9 mouse cellular contexts compared by ENCODE assay signal in genomic region chr10:112159882-112160560, GRCm38 (mm10). TPM values are rescaled to one million over a fixed set of nuclear protein-coding genes. Genes with fewer than 3 reads are reported as not detected.
DNase-seq lines count a peak whose midpoint lies in the region; ATAC-seq and TF ChIP-seq lines count a peak whose summit lies in the region.
"Not testable (repeated sequence)": the region's sequence is repeated elsewhere in the genome, so short reads cannot be mapped to it uniquely, and the experiment has no call there.
"Had no signal": no experiment of that assay in that cellular context is flagged by ENCODE, and none has a peak within 500 bp of the region (broad histone marks: within the 10 kb centered on the region; RNA-seq: fewer than 3 reads in every experiment).

Gene Glipr1l3, minus strand, starts transcription at chr10:112160327.

- peak; percentile 85 for TF ChIP-seq CTCF in lung, postnatal 0 days (IDR thresholded peaks at IDR 0.05)

- not testable (repeated sequence) for TF ChIP-seq EP300 in lung, postnatal 0 days (IDR thresholded peaks at IDR 0.05)

- H3K9me3 ChIP-seq in hindbrain, embryonic 15.5 days; lung, postnatal 0 days (ENCODE audit: low read length): not testable (repeated sequence)

- H3K4me1 ChIP-seq in hindbrain, embryonic 15.5 days (replicated peaks); lung, postnatal 0 days (ENCODE audit: insufficient read depth, low read depth, low read length): not testable (repeated sequence)

- peak; percentile 90 for DNase-seq in NIH3T3 (ENCODE audit: low read depth)
- DNase-seq in cerebellum, adult 9-11 months: peak; percentile 50
- peak; percentile 82 to 89 for DNase-seq in frontal cortex, postnatal 10 days (ENCODE audit: low spot score in 2 of 2)
- peak; percentile 89 to 96 for DNase-seq in layer of hippocampus, postnatal 14 days (ENCODE audit: low spot score in 2 of 2)
- peak; percentile 95 for DNase-seq in lung, postnatal 0 days (ENCODE audit: low spot score)
- DNase-seq in ovary, postnatal 14 days (ENCODE audit: low spot score): peak; percentile 52
- peak; percentile 8 to 36 for DNase-seq in thymus, postnatal 10 days (ENCODE audit: low spot score in 2 of 2)

- H3K27ac ChIP-seq in hindbrain, embryonic 15.5 days (replicated peaks): peak within 1 kb of the TSS; percentile 73
- not testable (repeated sequence) for H3K27ac ChIP-seq in lung, postnatal 0 days (ENCODE audit: low read length)

- not testable (repeated sequence) for H3K36me3 ChIP-seq in hindbrain, embryonic 15.5 days; lung, postnatal 0 days (ENCODE audit: insufficient read depth, low read length)

- ATAC-seq in hindbrain, embryonic 15.5 days (ENCODE audit: low FRiP score, low read depth): peak; percentile 96
- peak; percentile 94 for ATAC-seq in lung, postnatal 0 days

- H3K4me3 ChIP-seq in hindbrain, embryonic 15.5 days: peak within 1 kb of the TSS; percentile 29
- H3K4me3 ChIP-seq in lung, postnatal 0 days (ENCODE audit: low read depth, low read length): not testable (repeated sequence)

- H3K4me2 ChIP-seq in hindbrain, embryonic 15.5 days: peak within 1 kb of the TSS; percentile 57
- not testable (repeated sequence) for H3K4me2 ChIP-seq in lung, postnatal 0 days (replicated peaks; ENCODE audit: low read depth, low read length)

- H3K27me3 ChIP-seq in hindbrain, embryonic 15.5 days; lung, postnatal 0 days (replicated peaks; ENCODE audit: insufficient read depth, low read length): not testable (repeated sequence)

- 6% methylated on average over 15 of the region's 15 CpGs for WGBS in hindbrain, embryonic 15.5 days
- WGBS in lung, postnatal 0 days: 17% methylated on average over 15 of the region's 15 CpGs

- peak within 1 kb of the TSS; percentile 35; the same call in 1 of the 2 replicates for H3K9ac ChIP-seq in hindbrain, embryonic 15.5 days
- H3K9ac ChIP-seq in lung, postnatal 0 days (replicated peaks; ENCODE audit: low read depth): not testable (repeated sequence)

RNA-seq across cellular contexts. Expression of gene Glipr1l3, which starts in this region (rescaled TPM):
- polyA plus RNA-seq in hindbrain, embryonic 15.5 days (2015; fragmentation: Nextera tagmentation; extraction: Ambion mirVana): 0.49 and 0.52 TPM in 2 replicates
- total RNA-seq in layer of hippocampus, postnatal 14 days (2021): not detected
- polyA plus RNA-seq in lung, postnatal 0 days (2015; fragmentation: Nextera tagmentation; extraction: Ambion mirVana): 0.15 and 0.23 TPM in 2 replicates
- polyA plus RNA-seq: liver, embryonic 15.5 days had no signal

Comparison
In these comparisons a context has a peak if more than half of its experiments do, and no peak if none do; other contexts are left out.
1. Peak in ATAC-seq, H3K4me3 ChIP-seq, H3K27ac ChIP-seq, H3K9ac ChIP-seq and H3K4me2 ChIP-seq in hindbrain, embryonic 15.5 days; RNA of the gene not detected or under 1 TPM.
2. Peak in DNase-seq in layer of hippocampus, postnatal 14 days; RNA of the gene not detected or under 1 TPM.
3. Peak in DNase-seq and ATAC-seq in lung, postnatal 0 days; RNA of the gene not detected or under 1 TPM.
4. DNase-seq: peak in every context shown above with its lines; median percentile 95 in lung, postnatal 0 days; 92 in layer of hippocampus, postnatal 14 days; 90 in NIH3T3; 86 in frontal cortex, postnatal 10 days; 52 in ovary, postnatal 14 days; 50 in cerebellum, adult 9-11 months; 22 in thymus, postnatal 10 days.